Mouse (Mus musculus) lung, adult 2 months (tissue): ENCODE results near the gene Mef2d.

Source experiments
- CTCF ChIP-seq: fragments of 200-500 bp; IDR thresholded peaks from 2 replicates; pipeline ENCODE4 v1.5.1; 2011; ENCODE audit warnings: mild to moderate bottlenecking, low read length, control low read depth; ENCODE audit not compliant: insufficient read depth
- POLR2A ChIP-seq: fragments of 200-500 bp; IDR thresholded peaks from 2 replicates; pipeline ENCODE4 v1.6.1; 2011; ENCODE audit warnings: low read depth, mild to moderate bottlenecking, control low read depth, low read length, borderline replicate concordance; ENCODE audit errors: extremely low read depth

- TF ChIP-seq CTCF (no peak), POLR2A (no peak)
These were observed 16.8 kb downstream of the Mef2d start for GRCm38 (mm10) chr3:88158991-88159390.
